Mouse (Mus musculus) large intestine, adult 2 months (tissue): ENCODE results near the gene Rassf4. TPM values are rescaled to one million over a fixed set of nuclear protein-coding genes. Genes with fewer than 3 reads are reported as not detected.

Experiments
- DNase-seq: peaks from one replicate; pipeline ENCODE4 v3.0.0-alpha.2; 2012; ENCODE audit warnings: low read depth, low spot score
- WGBS: fragments of 180-500 bp; shearing (Covaris S2); methylation state at CpG from one replicate; pipeline ENCODE4 v1.1.7; 2018; 5-methylcytosine and 5-hydroxymethylcytosine counted together
- polyA plus RNA-seq: library from polyadenylated mRNA; depleted of rRNA; stranded (reverse); fragments of >200 nt; gene quantifications from 2 replicates; pipeline ENCODE4 v1.2.3, GENCODE M21; 2012; rRNA removed

The Rassf4 gene
- polyA plus RNA-seq, 1 experiment: 16.8 TPM

- DNase-seq: no peak
- 69% methylated on average over 4 of the region's 4 CpGs for WGBS
Observed at GRCm38 (mm10) chr6:116584095-116584494, 89.7 kb downstream of the Rassf4 start, which contains the start of gene Olfr215. Olfr215 (minus strand) TSS chr6:116584195.

Other genes with a start within 250 kb of the Rassf4 start
- 1.3 and 3.8 TPM in 2 replicates for gene Alox5, start 212.8 kb downstream of the Rassf4 start, polyA plus RNA-seq
- gene Olfr211, start 184.9 kb downstream of the Rassf4 start, polyA plus RNA-seq: not detected in 2 replicates
- not detected in 2 replicates for gene Olfr212, start 167.4 kb downstream of the Rassf4 start, polyA plus RNA-seq
- not detected in 2 replicates for gene Olfr213, start 135.5 kb downstream of the Rassf4 start, polyA plus RNA-seq
- 0.14 and 0.16 TPM in 2 replicates for gene Gm5580, start 122.8 kb downstream of the Rassf4 start, polyA plus RNA-seq
- not detected in 2 replicates for gene Olfr214, start 119.7 kb downstream of the Rassf4 start, polyA plus RNA-seq
- not detected in 2 replicates for gene Olfr215, start 89.8 kb downstream of the Rassf4 start, polyA plus RNA-seq
- 10.4 and 11.2 TPM in 2 replicates for gene Zfp422, start 45.0 kb downstream of the Rassf4 start, polyA plus RNA-seq
- 2.2 and 2.9 TPM in 2 replicates for gene Depp1, start 23.3 kb downstream of the Rassf4 start, polyA plus RNA-seq
- under 0.01 and 0.01 TPM in 2 replicates for gene Tmem72, start 43.0 kb upstream of the Rassf4 start, polyA plus RNA-seq